Mouse (Mus musculus) A20 (cell line): Measurements from ENCODE around the gene H3f3a.
A peak's percentile ranks its signal among the peaks of the same experiment; 100 is the strongest.

Experiments used
- DNase-seq: peaks from one replicate; pipeline ENCODE4 v3.0.0-alpha.2; 2011; ENCODE audit warnings: low read depth, low spot score

The H3f3a gene

DNA sequence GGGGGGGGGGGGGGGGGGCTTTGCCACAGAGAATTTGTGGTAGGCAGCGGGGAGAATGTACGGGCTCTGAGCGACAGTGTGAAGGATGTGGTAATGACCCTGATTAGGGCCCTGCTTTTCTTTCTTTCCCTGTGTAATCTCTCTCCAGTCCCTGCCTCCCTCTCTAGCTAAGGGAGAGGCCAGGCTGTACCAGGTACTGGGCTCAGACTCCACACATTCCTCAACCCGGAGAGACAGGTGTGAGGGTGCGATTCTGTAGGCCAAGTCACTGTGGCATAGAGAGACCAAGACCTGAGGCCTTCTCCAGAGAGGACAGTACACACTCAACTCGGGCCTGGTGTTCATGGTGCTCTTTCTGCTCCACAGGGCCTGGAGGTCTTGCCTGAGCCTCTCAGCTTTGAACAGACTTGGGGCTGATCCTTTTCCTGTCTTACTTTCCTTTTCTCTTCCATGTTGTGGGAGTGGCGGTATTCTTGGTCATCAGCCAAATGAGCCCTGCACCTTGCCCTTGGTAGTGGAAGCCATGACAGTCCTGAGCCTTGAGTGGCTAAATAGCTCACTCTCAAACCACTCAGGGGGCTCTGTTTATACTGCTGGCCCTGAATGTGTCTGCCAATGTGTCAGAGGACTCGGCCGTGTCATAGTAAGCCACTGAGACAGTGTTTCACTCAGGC is 30.7 kb downstream of the H3f3a start:
- no peak for DNase-seq

DNA sequence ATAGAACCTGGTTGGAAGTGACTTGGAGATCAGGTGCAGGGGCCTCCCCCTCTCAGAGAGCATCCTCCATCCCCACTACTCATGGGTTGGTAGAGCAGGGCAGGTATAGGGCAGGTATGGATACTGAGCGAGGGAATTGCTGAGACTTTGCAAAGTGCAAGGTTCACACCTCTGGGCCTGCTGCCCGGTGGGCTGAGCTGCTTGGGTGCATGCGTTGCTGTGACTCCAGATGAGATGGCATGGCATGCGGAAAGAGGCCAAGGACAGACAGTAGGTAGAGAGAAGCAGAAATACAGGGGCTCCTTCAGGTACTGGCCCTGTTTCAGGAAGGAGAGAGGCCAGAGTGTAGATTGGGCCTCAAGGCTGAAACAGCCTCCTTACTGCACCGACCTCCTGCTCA is 32.5 kb downstream of the H3f3a start:
- DNase-seq: no peak

DNA sequence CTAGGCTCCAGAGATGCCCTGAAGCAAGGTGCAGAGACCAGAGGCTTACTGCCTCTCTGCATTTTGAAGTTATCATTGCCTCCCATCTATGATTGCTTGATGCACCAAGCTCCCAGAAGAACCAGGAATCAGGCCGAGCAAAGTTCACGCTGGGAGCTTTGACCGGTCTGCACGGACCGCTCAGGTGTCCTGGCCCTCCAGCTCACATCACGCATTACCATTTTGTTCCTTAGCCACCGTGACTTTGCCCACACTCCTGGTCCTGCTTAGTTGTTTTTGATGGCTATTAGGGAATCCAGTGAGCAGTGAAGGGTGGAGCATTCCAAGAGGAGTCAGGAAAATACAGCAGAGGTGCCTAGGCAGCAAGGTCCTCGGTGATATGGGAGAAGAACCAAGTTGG is 33.5 kb downstream of the H3f3a start:
- DNase-seq: no peak

DNA sequence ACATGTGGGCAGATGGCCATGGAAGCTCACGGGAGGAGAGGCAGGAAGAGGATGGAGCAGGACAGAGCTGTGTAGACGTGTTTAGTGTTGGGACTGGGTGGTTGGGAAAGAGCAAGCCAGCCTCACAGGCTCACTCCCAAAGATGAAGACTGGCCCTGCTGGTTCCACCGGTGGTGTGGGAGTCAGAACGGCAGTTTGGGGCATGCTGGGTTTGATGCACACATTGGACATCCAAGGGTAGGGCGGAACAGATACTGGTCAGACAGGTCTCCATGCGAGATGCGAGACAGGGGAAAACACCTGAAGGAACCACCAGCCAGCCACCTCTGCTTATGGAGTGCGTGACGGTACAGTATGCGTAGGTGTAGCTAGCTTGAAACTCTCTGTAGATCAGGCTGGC is 34.8 kb downstream of the H3f3a start:
- no peak for DNase-seq

DNA sequence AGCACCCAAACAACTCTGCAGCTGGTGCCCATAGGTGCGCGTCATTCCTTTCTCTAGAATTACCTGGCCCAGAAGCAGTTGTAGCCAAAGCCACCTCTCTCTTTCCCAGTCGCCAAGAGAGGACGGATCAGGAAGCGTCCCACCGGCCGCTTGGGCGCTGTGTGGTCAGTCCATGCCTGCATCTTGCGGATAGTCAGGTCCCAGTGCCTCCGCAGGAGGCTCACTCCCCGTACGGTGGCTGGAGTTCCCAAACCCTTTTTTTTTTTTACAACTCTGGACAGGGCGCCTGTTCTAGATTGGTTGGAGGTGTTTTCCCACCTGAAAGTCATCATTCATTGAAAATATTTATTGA is 35.4 kb downstream of the H3f3a start:
- DNase-seq: no peak

DNA sequence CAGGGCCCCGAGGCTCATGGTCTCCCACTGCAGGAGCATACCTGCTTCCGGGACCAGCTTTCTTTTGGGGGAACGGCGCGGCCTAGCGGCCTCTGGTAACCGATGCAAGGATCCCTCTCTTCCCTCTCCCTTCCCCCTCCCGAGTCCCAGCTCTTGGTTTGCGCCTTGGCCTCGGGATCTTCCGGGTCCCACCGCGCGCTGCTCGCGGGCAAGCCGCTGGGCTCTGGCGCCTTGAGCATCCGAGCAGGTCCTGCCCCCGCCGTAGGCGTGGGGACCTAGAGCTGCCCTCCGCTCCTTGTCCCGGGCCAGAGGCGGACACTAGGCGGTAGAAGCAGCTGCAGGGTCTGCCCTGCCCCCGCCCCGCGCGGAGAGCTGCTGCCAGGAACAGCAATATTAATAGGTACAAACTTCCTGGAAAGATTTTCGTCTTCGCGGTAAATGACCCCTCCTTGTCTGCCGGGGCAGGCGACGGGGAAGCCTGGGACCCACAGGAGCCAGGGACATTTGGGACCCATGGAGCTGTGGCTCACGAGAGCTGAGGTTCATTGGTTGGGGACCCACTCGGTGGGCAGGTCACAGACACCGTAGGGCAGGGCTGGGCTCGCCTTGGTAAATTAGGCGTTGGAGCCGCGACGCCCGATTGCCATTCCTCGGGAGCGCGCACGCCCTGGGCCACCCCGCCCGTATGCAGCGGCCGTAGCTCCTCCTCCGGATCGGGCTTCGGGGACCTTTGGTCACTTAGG is 35.9 kb downstream of the H3f3a start:
- DNase-seq: peak; percentile 89

DNA sequence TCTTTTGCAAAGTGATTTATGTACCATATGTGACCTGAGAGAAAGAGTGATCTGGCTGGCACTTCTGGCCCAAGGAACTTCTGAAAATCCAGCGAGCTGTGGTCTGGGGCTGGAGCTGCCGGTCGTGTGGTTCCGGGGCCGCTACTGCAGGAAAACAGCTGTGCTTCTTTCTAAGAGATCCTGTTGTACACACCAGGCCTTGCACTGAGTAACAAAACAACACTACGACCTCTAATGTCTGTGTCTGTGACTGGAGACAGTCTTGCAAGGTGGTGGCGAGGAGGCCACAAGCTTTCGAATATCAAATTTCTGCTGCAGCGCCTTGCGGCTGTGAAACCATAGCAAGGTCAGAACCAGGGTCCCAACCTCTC is 36.5 kb downstream of the H3f3a start:
- DNase-seq: no peak

DNA sequence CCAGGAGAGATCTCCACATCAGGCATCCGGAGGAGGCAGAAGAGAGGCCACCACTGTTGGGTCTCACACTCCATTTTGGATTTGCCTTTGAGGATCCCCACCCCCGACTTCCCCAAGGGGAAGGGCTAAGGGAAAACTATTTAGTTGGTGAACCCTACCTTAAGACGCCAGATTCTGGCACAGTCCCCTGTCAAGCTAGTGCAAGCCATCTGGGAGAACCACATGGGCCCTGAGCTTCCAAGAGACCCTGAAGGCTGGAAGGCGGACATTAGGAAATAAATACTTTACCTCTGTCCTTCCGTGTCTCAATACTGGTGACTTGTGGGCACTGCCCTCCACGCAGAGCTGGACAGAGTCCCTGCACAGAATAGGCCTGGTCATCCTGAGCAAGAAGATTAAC is 37.2 kb downstream of the H3f3a start:
- DNase-seq: no peak

DNA sequence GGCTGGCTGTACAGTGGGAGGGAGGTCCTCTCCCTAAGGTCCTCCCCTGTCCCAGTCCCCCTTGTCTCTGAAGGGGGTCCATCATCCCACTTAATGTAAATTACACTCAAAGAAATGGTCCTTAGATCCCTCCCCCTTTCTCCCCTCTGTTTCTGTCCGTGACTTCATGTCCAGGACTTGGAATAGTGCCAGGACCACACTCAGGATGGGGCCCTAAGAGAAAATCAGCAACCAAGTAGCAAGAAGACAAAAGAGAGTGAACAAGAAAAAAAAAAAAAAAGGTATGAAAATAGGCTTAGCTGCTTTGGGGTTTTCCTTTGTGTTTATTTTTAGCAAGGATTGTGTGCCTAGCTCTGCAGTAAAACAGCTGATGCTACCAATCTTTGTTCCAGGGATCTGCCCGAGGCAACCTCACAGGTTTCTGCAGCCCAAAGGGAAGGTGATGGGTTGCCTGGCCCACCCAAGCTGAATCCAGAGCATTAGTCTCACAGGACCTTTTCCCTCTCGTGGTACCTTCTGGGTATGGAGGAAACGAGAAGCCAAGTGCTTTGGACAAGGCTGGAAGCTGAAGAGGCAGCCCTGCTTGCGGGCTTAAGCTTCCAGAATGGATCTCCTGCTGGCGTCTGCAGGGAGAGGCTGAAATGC is 37.8 kb downstream of the H3f3a start:
- DNase-seq: no peak

DNA sequence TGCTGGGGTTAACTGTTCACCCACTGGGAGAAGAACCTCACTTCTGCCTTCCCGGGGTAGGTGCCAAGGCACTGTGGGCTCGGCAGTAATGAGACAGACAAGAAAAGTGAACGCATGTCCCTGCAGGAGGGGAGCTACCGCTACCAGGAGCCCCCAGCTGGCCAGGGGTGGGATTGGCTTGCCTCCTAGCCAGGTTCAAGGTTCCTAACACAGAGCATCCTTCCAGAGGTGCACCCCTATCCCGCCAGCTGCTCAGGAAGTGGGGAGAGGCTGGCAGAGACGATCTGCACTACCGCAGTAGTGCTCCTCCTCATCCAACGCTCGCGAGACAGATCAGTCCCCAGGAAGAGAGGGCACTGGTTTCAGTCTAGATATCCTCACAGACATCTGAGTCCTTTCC is 38.4 kb downstream of the H3f3a start:
- DNase-seq: no peak

DNA sequence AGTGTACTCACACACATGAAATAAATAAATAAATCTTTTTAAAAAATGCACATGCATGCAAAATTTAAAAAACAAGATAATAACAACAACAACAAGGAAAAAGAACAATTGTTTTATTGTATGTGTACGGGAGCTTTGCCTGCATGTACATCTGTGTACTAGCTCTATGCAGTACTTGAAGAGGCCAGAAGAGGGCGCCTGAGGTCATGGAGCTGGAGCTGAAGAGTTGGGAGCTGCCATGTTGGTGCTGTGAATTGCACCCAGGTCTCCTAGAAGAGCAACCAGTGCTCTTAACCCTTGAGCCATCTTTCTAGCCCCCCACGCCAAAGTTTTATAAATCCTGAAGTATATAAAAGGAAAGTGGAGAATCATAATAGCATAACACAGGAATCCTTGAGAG is 39.1 kb downstream of the H3f3a start:
- peak; percentile 63 for DNase-seq

DNA sequence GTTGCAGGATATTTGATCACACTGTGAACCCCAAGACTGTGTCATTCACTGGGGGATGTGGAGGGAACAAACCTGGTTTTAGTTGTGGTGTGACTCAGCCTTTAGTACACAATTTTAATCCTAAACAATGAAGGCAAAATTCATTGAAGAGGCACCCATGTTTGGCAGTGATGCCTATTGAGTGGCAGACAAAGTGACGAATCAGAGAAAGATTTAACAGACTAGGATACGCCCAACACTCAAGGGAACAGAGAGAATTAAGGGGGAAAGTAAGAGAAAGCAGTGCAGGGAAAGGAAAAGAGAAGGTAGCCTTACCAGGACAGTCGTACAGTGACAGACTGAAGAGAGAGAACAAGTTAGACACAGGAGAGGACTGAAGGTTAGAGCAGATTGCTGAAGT is 41.5 kb downstream of the H3f3a start:
- no peak for DNase-seq

DNA sequence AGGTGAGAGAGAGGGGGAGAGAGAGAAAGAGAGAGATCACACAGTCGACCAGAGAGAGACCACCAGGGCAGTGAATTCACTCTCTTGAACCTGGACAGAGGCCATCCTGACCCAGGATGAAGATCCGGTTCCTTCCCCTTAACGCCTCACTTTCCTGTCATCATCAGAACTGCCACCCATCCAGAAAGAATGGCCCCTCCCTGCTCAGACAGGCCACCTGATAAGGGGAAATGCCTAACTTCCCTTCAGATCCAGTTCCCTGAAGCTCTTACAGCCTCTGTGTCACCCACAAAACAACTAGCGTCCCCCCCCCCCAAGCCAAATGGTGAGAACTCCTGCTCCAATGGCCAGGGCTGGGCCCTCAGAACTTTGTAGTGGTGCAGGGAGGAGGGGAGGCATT is 42.0 kb downstream of the H3f3a start:
- DNase-seq: no peak

DNA sequence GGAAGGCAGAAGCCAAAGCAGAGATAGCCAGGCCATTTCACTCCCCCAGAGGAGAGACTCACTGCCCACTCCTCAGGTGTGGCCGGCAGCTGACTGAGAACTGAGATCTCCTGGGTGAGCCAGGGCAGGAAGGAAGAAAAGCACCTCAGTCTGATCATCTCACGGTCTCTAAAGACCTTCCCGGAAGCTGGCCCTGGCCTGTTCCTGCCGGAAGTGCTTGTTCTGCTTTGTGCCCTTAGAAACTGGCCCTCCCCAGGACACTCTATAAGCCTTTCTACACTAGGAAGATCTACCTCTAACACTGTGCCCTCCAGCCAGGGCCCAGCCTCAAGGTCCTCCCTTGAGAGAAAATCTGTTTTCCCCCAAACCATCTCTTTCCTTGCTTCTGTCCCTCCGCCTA is 42.4 kb downstream of the H3f3a start:
- DNase-seq: no peak

DNA sequence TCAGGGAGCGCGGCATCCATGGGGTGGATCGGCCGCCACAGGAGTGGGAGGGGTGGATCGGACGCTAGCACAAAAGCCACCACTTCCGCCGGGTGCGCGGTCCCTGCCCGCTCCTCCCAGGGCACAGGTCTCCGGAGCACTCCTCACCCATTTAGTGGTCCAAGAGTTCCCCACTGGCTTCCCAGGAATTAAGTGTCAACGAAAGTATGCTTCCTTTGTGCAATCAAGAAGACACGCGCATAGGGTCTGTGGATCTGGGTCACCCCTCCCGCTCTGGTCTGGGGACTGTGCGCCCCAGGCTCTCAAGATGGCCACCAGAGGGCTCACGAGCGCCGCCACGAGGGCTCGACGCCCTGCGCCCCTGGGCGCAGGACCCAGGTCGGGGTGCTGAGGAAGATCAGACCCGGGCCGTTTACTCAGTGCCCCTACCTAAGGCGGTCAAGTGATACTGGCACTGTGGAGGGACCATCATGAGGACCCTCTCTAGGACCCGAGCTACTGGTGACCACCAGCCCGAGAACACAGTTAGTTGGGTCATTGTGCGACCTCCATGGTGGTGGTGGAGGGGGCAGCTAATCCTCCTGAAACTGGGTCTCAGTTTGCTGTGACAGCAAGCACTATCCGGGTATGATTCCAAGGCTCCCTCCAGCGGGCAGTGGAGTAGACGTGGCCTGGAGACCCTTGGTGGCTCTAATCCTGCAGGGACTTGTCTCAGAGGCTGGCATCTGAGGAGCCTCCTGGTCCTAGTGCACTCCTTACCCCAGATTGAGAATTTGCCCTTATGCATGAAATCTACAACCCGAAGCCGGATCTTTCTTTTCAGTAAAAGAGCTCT is 45.2 kb downstream of the H3f3a start:
- DNase-seq: peak; percentile 94

DNA sequence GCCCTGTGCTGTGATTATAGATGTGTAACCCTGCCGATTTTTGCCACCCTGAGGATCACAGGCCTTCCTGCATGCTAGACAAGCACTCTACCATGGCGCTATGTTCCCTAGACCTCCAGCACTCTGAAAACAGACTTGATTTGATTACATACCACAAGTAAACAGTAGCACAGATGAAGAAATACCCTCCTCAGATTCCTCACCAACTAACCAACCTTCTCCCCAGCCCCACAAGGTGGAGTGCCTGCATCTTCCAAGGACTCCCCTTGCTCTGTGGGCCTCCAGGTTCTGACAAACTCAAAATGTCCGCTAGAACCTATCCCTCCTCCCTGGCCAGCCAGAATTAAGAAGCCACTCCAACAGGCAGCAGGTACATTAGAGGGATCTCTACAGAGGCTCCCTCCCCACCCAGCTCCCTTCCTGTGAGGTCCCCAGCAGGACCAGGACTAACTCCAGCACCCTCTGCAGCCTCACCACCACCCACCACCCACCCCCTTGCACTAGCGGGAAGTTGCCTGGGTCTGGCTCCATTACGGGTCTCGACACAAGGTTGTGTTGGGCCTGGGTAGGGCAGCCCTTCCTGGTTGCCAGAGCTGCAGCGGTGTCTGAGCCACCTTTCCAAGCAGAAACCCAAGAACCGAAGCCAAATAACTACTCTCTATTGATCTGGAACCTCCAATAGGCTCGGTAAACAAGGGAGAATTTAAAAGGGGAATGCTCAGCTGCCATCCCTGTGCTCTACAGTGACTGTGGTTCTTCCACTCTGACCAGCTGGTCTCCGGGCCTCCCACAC is 46.0 kb downstream of the H3f3a start:
- DNase-seq: peak; percentile 77

DNA sequence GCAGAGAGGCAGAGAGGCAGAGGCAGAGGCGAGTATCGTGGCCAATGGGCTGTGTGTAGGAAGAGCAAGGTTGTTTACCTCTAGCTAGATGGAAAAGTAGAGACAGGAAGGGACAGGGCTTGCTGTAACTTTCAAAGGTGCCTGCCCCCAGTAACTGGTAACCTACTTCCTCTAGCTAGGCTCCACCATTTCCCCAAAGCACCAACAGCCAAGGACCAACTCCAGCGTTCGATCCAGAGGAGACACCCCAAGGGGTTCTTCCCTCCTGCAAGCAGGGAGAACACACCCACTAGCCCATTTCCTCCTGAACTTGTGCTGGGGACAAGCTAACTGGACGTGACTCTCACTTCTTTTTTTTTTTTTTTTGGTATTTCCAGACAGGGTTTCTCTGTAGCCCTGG is 47.2 kb downstream of the H3f3a start:
- peak; percentile 70 for DNase-seq

DNA sequence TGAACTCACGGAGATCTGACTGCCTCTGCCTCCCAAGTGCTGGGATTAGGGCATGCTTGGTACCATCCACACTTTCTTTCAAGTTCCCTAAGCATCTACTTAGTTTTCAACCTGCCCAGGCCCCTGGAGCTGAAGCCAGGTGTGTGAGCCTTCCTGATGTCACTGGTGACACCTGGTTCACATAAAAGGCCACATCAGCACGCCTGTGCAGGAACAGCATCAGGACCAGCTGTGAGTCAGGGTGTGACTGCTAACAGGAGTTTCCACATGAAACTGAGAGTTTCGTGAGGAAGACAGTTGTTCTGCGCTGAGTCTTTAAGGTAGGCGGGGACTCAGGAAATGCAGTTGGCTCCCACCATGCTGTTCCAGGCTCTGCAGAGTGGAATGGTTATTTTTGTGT is 48.4 kb downstream of the H3f3a start:
- peak; percentile 58 for DNase-seq

DNA sequence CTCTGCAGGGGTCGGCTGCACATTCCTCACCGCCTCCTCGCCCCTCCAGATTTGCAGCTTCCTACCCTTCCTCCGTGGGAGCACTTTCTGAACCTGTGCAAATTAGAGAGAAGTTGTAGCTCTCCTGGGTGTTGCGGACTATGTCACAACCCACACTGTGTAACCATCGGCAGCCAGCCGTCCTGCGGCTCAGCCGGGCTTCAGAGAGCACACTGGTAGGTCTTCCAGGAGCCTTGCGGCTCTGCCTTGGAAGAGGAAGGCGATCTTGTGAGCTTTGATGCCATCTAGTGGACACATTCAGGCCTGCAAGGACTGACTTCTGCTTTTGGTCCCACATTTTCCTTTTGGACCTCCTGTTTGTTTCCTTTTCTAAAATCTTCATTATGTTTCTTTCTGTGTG is 49.9 kb downstream of the H3f3a start:
- peak; percentile 79 for DNase-seq

DNA sequence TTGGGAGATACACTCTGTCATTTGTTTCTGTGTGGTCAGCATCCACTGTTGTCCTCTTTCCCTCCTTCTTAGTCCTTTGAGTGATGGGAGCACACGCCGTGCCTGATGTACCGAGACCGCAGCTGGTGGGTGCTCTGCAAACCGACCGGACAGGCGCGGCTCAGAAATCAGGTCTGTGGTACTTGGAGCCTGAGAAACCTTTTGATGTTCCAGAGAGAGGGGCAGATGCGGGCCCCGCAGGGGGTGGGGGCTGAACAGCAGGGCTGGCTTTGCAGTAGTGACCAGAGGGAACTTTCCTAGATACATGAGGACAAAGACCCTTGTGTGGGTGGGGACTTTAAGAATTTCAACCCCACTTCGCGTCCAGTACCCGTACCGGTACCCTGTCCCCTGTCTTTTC is 50.4 kb downstream of the H3f3a start:
- DNase-seq: no peak

DNA sequence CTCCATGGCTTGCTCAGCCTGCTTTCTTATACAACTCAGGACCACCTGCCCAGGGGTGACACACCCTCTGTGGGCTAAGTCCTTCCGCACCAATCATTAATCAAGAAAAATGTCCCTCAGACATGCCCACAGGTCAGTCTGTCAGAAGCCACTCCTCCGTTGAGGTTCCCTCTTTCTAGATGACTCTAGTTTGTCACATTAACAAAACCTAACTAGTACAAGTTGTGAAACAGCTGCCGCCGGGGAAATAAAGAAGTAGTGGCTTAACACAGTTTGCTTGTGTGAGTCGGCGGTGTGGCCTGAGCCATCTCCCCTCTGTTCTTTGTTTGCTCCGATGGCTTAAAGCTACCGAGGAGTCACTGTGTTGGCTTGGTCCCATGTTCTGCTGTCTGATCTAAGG is 51.1 kb downstream of the H3f3a start:
- no peak for DNase-seq

DNA sequence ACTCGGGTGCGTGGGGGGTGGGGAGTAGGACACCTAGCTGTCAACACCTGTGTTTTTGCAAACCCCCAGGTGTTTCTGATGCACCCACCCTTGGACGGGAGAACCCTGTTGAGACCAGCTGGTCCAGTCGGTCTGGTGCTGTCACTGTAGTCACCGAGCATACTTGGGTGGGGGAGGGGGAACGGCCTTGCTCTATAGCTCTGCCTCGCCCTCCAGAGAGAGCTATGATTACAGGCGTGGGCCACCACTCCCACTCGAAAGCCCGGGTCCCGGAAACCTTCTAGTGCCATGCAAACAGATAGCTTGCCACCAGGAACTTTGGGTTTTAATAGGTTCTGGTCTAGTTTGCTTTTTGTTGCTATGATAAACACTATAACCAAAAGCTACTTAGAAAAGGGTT is 51.6 kb downstream of the H3f3a start:
- no peak for DNase-seq
